Mouse (Mus musculus) CH12.LX (cell line): ENCODE results near the gene Sh2b2. TPM values are rescaled to one million over a fixed set of nuclear protein-coding genes. Genes with fewer than 3 reads are reported as not detected.
A peak's percentile ranks its signal among the peaks of the same experiment; 100 is the strongest.

Experiments
- DNase-seq: peaks from one replicate; pipeline ENCODE4 v3.0.0-alpha.2; 2013; ENCODE audit errors: extremely low read depth
- H3K27ac ChIP-seq: 2 replicates; pipeline ENCODE4 v1.5.1; 2012; ENCODE audit warnings: low read depth, mild to moderate bottlenecking, control low read depth, moderate library complexity; ENCODE audit not compliant: insufficient read depth
- H3K27me3 ChIP-seq: replicated peaks from 2 replicates; pipeline ENCODE3; 2012; ENCODE audit warnings: inconsistent platforms
- H3K36me3 ChIP-seq, 2 experiments: replicated peaks in 1 of 2; 2 replicates each; pipeline versions ENCODE3 to v1.6.1; 2012; ENCODE audit warnings: inconsistent platforms in 1 of 2, low read length in 1 of 2, mild to moderate bottlenecking in 1 of 2, mixed read lengths in 1 of 2, moderate library complexity in 1 of 2; ENCODE audit not compliant: control insufficient read depth in 1 of 2, insufficient read depth in 1 of 2
- H3K4me1 ChIP-seq, 2 experiments: 2 replicates each; pipeline ENCODE4 v1.6.1; 2012; ENCODE audit warnings: inconsistent platforms in 1 of 2, moderate library complexity in 1 of 2; ENCODE audit not compliant: insufficient read depth in 2 of 2, control insufficient read depth in 1 of 2
- H3K4me2 ChIP-seq: 2 replicates; pipeline ENCODE4 v1.6.1; 2012; ENCODE audit warnings: low read depth, mild to moderate bottlenecking, control low read depth; ENCODE audit not compliant: poor library complexity, insufficient read depth, severe bottlenecking
- H3K4me3 ChIP-seq, 3 experiments: fragments of 150-350 bp in 1 of 3; sonication (generic) in 1 of 3; replicated peaks in 1 of 3; 2 replicates each; pipeline versions ENCODE3 to v1.5.1; 2011 to 2012; ENCODE audit warnings: low read depth in 2 of 3, low read length in 2 of 3, mild to moderate bottlenecking in 2 of 3, moderate library complexity in 2 of 3, control low read depth in 1 of 3, improper control_type of control experiment in 1 of 3, inconsistent platforms in 1 of 3, mixed read lengths in 1 of 3; ENCODE audit not compliant: poor library complexity in 1 of 3
- H3K79me2 ChIP-seq: replicated peaks from 2 replicates; pipeline ENCODE4 v1.6.1; 2012; ENCODE audit warnings: mild to moderate bottlenecking, moderate library complexity; ENCODE audit not compliant: control insufficient read depth, poor library complexity, insufficient read depth, severe bottlenecking; ENCODE audit errors: extremely low read depth
- H3K9ac ChIP-seq: 2 replicates; pipeline ENCODE4 v1.6.1; 2012; ENCODE audit warnings: low read depth, mild to moderate bottlenecking, control low read depth, moderate library complexity; ENCODE audit not compliant: insufficient read depth
- H3K9me3 ChIP-seq: replicated peaks from 2 replicates; pipeline ENCODE3; 2012; ENCODE audit warnings: low read length, inconsistent platforms, mixed read lengths
- BHLHE40 ChIP-seq: IDR thresholded peaks from 2 replicates; pipeline ENCODE4 v1.6.1; 2011; ENCODE audit warnings: mild to moderate bottlenecking, low read depth, low read length, improper control_type of control experiment
- E2F4 ChIP-seq: IDR thresholded peaks from 2 replicates; pipeline ENCODE4 v1.6.1; 2011; ENCODE audit warnings: low read depth, low read length, improper control_type of control experiment; ENCODE audit not compliant: insufficient replicate concordance
- ELF1 ChIP-seq: IDR thresholded peaks from 2 replicates; pipeline ENCODE4 v1.6.1; 2014; ENCODE audit warnings: low read depth, mild to moderate bottlenecking, inconsistent platforms, low read length, improper control_type of control experiment
- ETS1 ChIP-seq: conservative IDR thresholded peaks from 2 replicates; pipeline ENCODE4 v1.6.1; 2012; ENCODE audit warnings: low read depth, mild to moderate bottlenecking, inconsistent platforms, low read length, improper control_type of control experiment, moderate library complexity
- IRF4 ChIP-seq: IDR thresholded peaks from 2 replicates; pipeline ENCODE4 v1.6.1; 2014; ENCODE audit warnings: low read depth, mild to moderate bottlenecking, inconsistent platforms, low read length, improper control_type of control experiment
- JUN ChIP-seq: IDR thresholded peaks from 2 replicates; pipeline ENCODE4 v1.6.1; 2011; ENCODE audit warnings: low read depth, mild to moderate bottlenecking, low read length, improper control_type of control experiment, moderate library complexity; ENCODE audit not compliant: insufficient read depth
- KAT2A ChIP-seq: IDR thresholded peaks from 2 replicates; pipeline ENCODE4 v1.6.1; 2012; ENCODE audit warnings: low read length, improper control_type of control experiment, inconsistent platforms; ENCODE audit not compliant: insufficient replicate concordance
- MAFK ChIP-seq: IDR thresholded peaks from 2 replicates; pipeline ENCODE4 v1.6.1; 2011; ENCODE audit warnings: low read length, improper control_type of control experiment; ENCODE audit not compliant: insufficient replicate concordance
- MEF2A ChIP-seq: IDR thresholded peaks from 2 replicates; pipeline ENCODE4 v1.6.1; 2014; ENCODE audit warnings: low read depth, mild to moderate bottlenecking, inconsistent platforms, low read length, improper control_type of control experiment, borderline replicate concordance
- MYC ChIP-seq: IDR thresholded peaks from 2 replicates; pipeline ENCODE4 v1.6.1; 2011; ENCODE audit warnings: low read depth, mild to moderate bottlenecking, improper control_type of control experiment, low read length
- NRF1 ChIP-seq: IDR thresholded peaks from 2 replicates; pipeline ENCODE4 v1.6.1; 2014; ENCODE audit warnings: low read depth, mild to moderate bottlenecking, inconsistent platforms, low read length, improper control_type of control experiment, moderate library complexity
- SIN3A ChIP-seq: IDR thresholded peaks from 2 replicates; pipeline ENCODE4 v1.6.1; 2012; ENCODE audit warnings: low read length, improper control_type of control experiment, inconsistent platforms
- TBP ChIP-seq: conservative IDR thresholded peaks from 2 replicates; pipeline ENCODE4 v1.6.1; 2011; ENCODE audit warnings: low read depth, low read length, improper control_type of control experiment
- TCF12 ChIP-seq: IDR thresholded peaks from 2 replicates; pipeline ENCODE4 v1.6.1; 2014; ENCODE audit warnings: low read depth, mild to moderate bottlenecking, inconsistent platforms, low read length, improper control_type of control experiment
- USF2 ChIP-seq: conservative IDR thresholded peaks from 2 replicates; pipeline ENCODE4 v1.6.1; 2011; ENCODE audit warnings: low read depth, low read length, improper control_type of control experiment
- dilution Hi-C: fragments of 300-500 bp; cut with MboI; formaldehyde crosslinking; loops from 2 replicates; pipeline ENCODE4 v1.14.3; 2020; ENCODE audit warnings: low sequenced_read_pairs; ENCODE audit not compliant: extremely low pct_unique_long_range_greater_than_20kb, extremely low pct_ligation_motif_present
- in situ Hi-C: fragments of 300-500 bp; cut with MboI; formaldehyde crosslinking; loops from 3 replicates; pipeline ENCODE4 v1.14.3; 2019; ENCODE audit warnings: low sequenced_read_pairs, low pct_ligation_motif_present, low pct_unique_long_range_greater_than_20kb, mixed read lengths
- polyA plus RNA-seq: library from polyadenylated mRNA; unstranded; fragments of >175 nt; gene quantifications from 2 replicates; pipeline ENCODE4 v1.2.1, GENCODE M21; 2012; ENCODE audit warnings: low read depth; ENCODE audit not compliant: insufficient read length
- total RNA-seq, 2 experiments: library from RNA; depleted of rRNA; stranded (reverse); fragments of 300-350 nt in 1 of 2; fragments of >200 nt in 1 of 2; gene quantifications; 2 replicates each; pipeline ENCODE4 v1.2.3; 2012 to 2014

Gene Sh2b2
- total and polyA plus RNA-seq, 3 experiments: 8.5 to 27.8 (median 17.9) TPM

DNA sequence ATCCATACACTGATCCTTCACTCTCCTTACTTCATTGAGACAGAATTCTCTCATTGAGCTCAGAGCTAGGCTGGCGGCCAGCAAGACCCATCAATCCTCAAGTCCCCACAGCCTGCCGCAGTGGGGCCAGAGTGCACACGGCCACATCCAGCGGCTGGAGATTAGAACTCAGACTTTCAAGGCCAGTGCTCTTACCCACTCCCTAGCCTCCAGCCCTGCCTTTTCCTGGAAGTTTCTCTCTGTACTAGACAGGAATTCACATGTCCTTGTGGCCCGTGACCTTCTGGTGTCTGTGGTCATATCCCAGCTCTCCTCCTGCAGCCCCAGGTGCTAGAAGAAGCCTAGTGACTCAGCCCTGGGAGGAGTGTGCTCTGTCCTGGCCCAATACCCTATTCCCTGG, 9.7 kb downstream of the Sh2b2 start:
- dilution Hi-C loops: no loop called here
- DNase-seq: no peak
- no peak overlapping the region for H3K27ac ChIP-seq
- H3K9ac ChIP-seq: no peak overlapping the region
- no peaks in the 10 kb centered on the region for H3K27me3 ChIP-seq
- H3K4me1 ChIP-seq: peaks cover 7 to 31% of the 10 kb centered on the region in 2 experiments; a peak in 3 of 4 replicates
- H3K36me3 ChIP-seq: peaks cover 6 to 64% of the 10 kb centered on the region in 2 experiments
- H3K79me2 ChIP-seq: no peaks in the 10 kb centered on the region
- no peak overlapping the region for H3K4me2 ChIP-seq
- TF ChIP-seq USF2 (no peak), MEF2A (no peak), ELF1 (no peak), TBP (no peak), MYC (no peak), MAFK (no peak), KAT2A (no peak), SIN3A (no peak), E2F4 (no peak), JUN (no peak)
- TF ChIP-seq, all 38 proteins: peak for 0
- in situ Hi-C loops: no loop called here
- Histone ChIP-seq H3K4me3 (no peak overlapping the region), H3K9me3 (no peaks in the 10 kb centered on the region)

DNA sequence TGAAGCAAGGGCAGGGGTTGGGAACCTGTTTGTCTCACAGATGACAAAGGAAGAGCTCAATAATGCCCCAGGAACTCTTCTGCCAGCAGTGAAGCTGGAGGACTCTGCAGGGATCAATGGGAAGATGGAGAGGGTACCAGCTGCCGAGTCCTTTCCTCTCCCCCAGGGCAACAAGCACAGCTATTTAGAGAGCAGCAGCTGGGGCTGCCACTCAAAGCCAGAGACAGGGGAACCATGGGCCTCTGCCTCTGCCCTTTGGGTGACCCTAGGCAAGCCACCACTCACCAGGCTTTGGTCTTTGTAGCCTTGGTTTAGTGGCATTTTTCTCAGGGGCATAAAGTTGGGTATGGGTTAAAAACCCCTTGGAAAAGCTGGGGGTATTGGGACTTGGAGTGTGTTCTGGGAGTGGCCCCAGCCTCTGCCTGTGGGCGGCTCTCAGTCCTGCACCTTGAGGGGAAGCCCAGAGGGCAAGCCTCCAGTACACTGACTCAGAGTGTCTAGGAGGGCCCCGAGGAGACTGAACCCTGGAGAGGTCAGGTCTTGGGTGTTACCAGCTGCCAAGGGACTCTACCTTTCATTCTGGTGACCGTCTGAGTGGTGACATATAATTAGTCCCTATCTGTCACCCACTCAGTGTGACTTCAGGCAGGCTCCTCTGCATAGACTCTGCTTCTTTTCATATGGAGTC, 15.9 kb downstream of the Sh2b2 start:
- TF ChIP-seq IRF4 (peak; percentile 63; the same call in 1 of the 2 replicates), MEF2A (peak; percentile 54; the same call in 1 of the 2 replicates), ETS1 (peak; percentile 33; the same call in 1 of the 2 replicates), MYC (no peak), BHLHE40 (peak; percentile 25; the same call in 1 of the 2 replicates), TCF12 (peak; percentile 45; the same call in 1 of the 2 replicates), NRF1 (no peak)
- Histone ChIP-seq H3K9me3 (no peaks in the 10 kb centered on the region), H3K27ac (no peak overlapping the region), H3K79me2 (no peaks in the 10 kb centered on the region), H3K4me1 (peaks cover 4 to 34% of the 10 kb centered on the region in 2 experiments; a peak in 3 of 4 replicates), H3K4me2 (no peak overlapping the region), H3K9ac (no peak overlapping the region), H3K4me3 (no peak overlapping the region), H3K27me3 (no peaks in the 10 kb centered on the region), H3K36me3 (peaks cover 9 to 74% of the 10 kb centered on the region in 2 experiments)
- peak; percentile 64 for DNase-seq
- dilution Hi-C loops (no loop called here), in situ Hi-C loops (no loop called here)
